Comparison of ENCODE assay signal across 9 mouse cellular contexts in the genomic region with DNA sequence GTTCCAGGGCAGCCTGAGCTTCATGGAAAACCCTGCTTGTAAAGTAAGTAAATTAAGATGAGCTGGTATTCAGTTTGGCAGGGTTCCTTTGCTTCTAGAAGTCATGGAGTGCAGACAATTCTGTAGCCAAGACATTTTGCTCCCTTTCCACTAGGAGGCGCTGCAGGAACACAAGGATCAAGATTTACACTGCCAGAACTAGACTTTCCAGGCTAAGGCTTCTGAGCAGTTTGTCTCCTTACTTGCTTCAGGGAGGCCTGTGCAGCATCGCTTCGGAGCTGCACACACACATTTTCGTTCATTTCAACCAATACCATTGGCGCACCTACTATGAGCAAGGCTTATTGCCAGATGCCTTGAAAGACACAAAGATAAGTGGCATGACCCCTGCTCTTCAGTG.
DNase-seq lines count a peak whose midpoint lies in the region; ATAC-seq lines count a peak whose summit lies in the region.
"Had no signal": no experiment of that assay in that cellular context is flagged by ENCODE, and none has a peak within 500 bp of the region (broad histone marks: within the 10 kb centered on the region; RNA-seq: fewer than 3 reads in every experiment).

No protein-coding gene starts in this region.

- intact Hi-C loops in heart, postnatal 10 days (cut with DNase I): loop anchor here (10.0 kb wide), 1 partner anchor 581 kb away; no protein-coding TSS in a partner anchor

- WGBS in midbrain, embryonic 16.5 days: 40% methylated on average over 5 of the region's 5 CpGs

- H3K36me3 ChIP-seq in midbrain, embryonic 16.5 days (ENCODE audit: control insufficient read depth, insufficient read depth, low read length): no peaks in the 10 kb centered on the region
- H3K36me3 ChIP-seq: liver, embryonic 15.5 days had no signal

- H3K4me2 ChIP-seq in midbrain, embryonic 16.5 days (ENCODE audit: low read length): no peak overlapping the region
- H3K4me2 ChIP-seq: liver, embryonic 15.5 days had no signal

- H3K4me3 ChIP-seq in midbrain, embryonic 16.5 days (ENCODE audit: low read depth, low read length): no peak overlapping the region
- H3K4me3 ChIP-seq: liver, embryonic 15.5 days had no signal

- H3K9ac ChIP-seq in midbrain, embryonic 16.5 days (ENCODE audit: low read depth, low read length): no peak overlapping the region
- H3K9ac ChIP-seq: liver, embryonic 15.5 days had no signal

- peak; percentile 3 for DNase-seq in heart, adult 9 months (ENCODE audit: low spot score in 2 of 2)
- no peak for DNase-seq in heart, adult 11 months
- peak; percentile 69 for DNase-seq in R1 (ENCODE audit: low read depth, low spot score)
- DNase-seq in cerebellum, postnatal 25 days: peak; percentile 53 to 69
- DNase-seq in heart, postnatal 10 days: peak; percentile 52 to 73
- peak; percentile 44 to 45 for DNase-seq in left cerebral cortex, adult 18-20 months (ENCODE audit: low spot score in 2 of 2)
- peak; percentile 47 for DNase-seq in thymus, postnatal 4 days

- ATAC-seq in midbrain, embryonic 16.5 days: peak; percentile 28; the same call in 1 of the 2 replicates

- H3K9me3 ChIP-seq in midbrain, embryonic 16.5 days (replicated peaks; ENCODE audit: control insufficient read depth, low read length, poor library complexity, severe bottlenecking): no peaks in the 10 kb centered on the region
- H3K9me3 ChIP-seq: liver, embryonic 15.5 days had no signal

- H3K27ac ChIP-seq in midbrain, embryonic 16.5 days (ENCODE audit: low read length): no peak overlapping the region
- H3K27ac ChIP-seq: liver, embryonic 15.5 days had no signal

- no peaks in the 10 kb centered on the region for H3K27me3 ChIP-seq in midbrain, embryonic 16.5 days (ENCODE audit: control insufficient read depth, insufficient read depth, low read depth, low read length)
- H3K27me3 ChIP-seq: liver, embryonic 15.5 days had no signal

- H3K4me1 ChIP-seq in midbrain, embryonic 16.5 days (ENCODE audit: control insufficient read depth, insufficient read depth, low read length): no peaks in the 10 kb centered on the region
- H3K4me1 ChIP-seq: liver, embryonic 15.5 days had no signal
